Mouse (Mus musculus) heart, adult 2 months (tissue): ENCODE measurements at regions not wholly inside any gene's neighbourhood (a gene's known extent, or its start where the extent isn't known, plus 50 kb on each side); places are given as distances from the start of the nearest gene placed in this dataset.

Experiments
- CTCF ChIP-seq: fragments of 200-600 bp; IDR thresholded peaks from 2 replicates; pipeline ENCODE4 v1.8.1; 2022; ENCODE audit warnings: antibody characterized with exemption, mild to moderate bottlenecking, moderate library complexity
- EP300 ChIP-seq: fragments of 200-500 bp; IDR thresholded peaks from 2 replicates; pipeline ENCODE4 v1.6.1; 2011; ENCODE audit warnings: low read depth, low read length, control low read depth; ENCODE audit not compliant: insufficient read depth
- POLR2A ChIP-seq: fragments of 200-500 bp; IDR thresholded peaks from 2 replicates; pipeline ENCODE4 v1.6.1; 2011; ENCODE audit warnings: mild to moderate bottlenecking, low read depth, low read length, control low read depth; ENCODE audit not compliant: insufficient read depth

DNA sequence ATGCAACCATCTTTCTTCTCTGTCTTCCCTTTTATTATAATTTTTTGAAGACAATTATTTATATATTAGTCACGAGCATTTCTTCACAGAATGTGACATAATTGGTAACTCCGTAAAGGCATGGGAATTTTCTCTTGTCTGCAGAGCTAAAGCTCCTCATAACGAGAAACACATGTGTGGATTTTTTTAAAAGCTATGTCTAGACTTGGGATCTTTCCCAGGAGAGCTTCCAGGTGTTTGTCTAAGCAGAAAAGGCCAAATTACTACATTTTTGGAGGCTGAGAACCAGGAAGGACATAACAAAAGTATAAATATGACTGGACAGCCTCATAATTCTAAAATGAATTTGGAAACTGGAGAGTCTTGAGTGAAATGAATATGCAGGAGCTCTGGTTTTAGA, 125.2 kb upstream of the Tmc3 start:
- TF ChIP-seq POLR2A (no peak), CTCF (no peak), EP300 (no peak)
